Mouse (Mus musculus) retina, postnatal 7 days (tissue): ENCODE measurements around the gene Msrb1.

Source experiments
- DNase-seq: peaks from one replicate; pipeline ENCODE4 v3.0.0-alpha.2; 2012; ENCODE audit warnings: low read depth, low spot score

The Msrb1 gene

DNA sequence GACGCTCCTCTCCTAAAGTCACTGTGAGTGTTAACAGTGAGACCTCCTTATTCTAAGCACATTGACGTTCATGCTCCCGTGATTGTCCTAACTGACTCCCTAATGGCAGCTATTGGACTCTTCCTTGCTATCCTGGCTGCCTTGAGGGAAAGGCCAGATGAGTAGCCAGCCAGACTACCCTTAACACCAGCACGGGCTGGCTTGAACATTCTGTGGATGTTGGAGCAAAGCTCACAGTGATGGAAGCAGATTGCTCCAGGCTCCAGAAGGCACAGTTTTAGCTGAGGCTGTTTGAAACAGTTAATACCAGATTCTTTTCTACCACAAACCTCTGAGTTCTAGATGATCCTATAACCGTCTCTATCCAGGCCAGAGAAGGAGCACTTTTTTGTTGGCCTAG lies 7.5 kb downstream of the Msrb1 start:
- DNase-seq: no peak

- DNase-seq: no peak
Observed at GRCm38 (mm10) chr17:24744381-24744780, 7.9 kb downstream of the Msrb1 start.

DNA sequence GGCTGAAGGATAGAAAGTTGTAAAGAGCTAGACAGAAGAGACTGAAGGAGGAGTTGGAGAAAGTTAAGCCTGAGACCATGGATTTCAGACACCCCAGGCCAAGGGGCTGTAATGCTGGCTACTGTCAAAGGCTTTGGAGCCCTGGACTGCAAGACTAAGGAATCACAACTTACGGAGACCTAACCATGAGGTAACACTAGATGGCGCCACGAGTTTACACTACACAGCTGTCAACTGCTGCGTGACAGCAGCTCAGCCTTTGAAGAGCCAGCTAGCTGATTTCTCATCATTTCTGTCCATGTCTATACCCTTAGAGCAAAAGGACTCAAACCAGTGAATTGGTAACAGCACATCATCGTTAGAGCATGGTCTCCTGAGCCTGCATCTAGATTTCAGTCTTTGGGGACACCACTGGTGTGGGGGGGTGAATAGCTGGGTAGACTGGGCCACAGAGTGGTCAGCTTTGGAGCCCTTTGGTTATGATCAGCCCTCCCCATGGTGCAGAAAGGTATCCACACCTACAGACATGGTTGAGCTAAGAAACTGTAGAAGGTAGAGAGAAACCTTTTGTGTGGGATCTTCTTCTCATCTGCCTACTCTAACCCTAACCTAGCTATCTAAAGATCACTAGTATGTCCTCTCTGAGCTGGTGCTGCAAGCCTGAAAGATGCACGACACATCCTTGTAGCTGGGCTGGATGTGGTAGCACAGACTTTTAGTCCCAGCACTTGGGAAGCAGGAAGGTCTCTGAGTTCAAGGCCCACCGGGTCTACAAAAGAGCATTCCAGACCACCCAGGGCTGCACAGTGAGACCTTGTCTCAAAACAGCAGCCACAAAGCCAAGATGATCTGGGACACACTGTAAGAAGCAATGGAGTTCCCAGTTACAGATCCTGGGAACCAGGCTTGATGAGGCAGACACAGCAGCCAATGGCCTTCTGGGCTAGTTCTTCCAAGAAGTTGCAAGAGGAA lies 9.4 kb downstream of the Msrb1 start:
- peak; percentile 80 for DNase-seq

- no peak for DNase-seq
Observed at GRCm38 (mm10) chr17:24746986-24747385, 10.5 kb downstream of the Msrb1 start.

DNA sequence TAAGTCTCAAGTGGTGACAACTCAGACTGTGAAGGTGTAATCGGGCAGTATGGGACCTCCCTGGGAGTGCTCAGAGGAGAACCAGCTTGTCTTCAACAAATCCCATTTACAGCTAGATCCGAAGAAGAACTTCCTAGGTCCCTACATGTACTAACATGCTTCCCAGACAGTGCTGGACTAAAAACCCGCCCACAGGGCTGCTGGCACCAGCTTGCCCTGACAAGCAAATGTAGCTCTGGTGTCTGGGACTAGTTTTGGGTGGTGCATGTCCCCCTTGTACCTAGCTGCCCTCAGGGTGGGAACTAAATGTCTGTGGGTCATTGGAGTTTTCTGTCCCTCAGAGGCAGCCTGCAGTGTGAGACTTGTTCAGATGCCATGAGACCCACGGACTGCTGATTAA lies 15.1 kb downstream of the Msrb1 start:
- DNase-seq: no peak

DNA sequence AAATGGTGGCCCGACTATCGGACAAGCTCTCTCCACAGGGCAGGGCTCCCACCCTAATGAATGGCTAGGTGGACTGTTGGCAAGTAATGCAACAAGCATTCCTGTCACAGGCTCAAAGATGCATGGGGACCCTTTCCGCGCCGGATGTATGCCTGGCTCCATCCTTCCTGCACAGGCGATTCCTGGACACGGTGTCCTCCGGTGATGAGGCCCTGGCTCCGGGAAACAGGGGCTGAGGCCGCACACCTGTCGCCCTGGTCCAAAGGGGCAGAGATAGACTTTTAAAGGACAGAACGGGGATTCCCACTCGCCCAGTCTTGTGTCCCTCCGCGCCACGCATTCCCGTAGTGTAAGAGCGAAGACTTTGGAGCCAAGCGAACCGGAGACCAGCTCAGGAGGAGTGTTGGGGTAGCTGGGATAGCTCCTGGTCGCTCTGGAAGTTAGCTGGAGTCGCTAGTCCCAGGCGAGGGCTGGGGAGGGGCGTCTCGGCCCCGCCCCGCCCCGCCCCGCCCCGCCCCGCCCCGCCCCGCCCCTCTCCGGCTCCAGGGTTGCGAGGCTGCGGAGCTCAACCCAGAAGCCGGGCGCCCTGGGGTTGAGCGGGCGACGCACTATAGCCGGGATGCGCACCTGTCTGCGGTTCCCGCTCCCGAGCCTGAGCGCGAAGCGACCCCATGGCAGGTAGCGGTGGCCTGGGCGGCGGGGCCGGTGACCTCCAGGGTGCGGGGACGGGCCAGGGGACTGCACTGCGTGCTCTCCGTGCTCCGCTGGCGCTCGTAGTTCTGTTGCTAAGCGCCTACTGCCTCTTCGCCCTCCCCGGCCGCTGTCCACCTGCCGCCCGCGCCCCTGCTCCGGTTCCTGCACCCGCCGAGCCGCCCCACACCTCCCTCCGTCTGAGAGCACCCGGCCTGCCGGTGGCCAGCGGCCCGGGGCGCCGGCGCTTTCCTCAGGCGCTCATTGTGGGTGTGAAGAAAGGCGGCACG lies 16.3 kb downstream of the Msrb1 start, which contains the start of gene Hs3st6:
Hs3st6 (plus strand) TSS at position 574 of the 980 bp plus-strand sequence.
- no peak for DNase-seq

DNA sequence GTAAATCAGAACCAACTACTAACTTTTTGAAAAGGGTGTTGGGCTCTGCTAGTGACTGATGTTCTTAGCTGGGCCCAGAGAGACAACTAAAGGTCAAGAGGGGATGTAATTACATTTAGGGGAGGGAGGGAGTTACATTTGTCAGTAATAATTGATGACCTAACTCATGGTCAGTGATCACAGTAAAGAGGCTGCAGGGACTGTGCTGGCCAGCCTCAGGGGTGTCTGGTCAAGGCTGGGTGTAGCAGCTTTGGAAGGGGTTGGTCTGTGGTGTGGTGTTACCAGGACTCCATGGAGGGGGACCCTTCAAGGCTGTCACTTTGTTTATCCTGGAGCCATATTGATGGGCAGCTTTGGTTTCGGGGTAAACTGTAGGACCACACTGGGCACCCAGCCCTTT lies 21.0 kb downstream of the Msrb1 start:
- no peak for DNase-seq

GRCm38 (mm10) chr17:24761121-24761520 lies 24.7 kb downstream of the Msrb1 start:
- DNase-seq: no peak

DNA sequence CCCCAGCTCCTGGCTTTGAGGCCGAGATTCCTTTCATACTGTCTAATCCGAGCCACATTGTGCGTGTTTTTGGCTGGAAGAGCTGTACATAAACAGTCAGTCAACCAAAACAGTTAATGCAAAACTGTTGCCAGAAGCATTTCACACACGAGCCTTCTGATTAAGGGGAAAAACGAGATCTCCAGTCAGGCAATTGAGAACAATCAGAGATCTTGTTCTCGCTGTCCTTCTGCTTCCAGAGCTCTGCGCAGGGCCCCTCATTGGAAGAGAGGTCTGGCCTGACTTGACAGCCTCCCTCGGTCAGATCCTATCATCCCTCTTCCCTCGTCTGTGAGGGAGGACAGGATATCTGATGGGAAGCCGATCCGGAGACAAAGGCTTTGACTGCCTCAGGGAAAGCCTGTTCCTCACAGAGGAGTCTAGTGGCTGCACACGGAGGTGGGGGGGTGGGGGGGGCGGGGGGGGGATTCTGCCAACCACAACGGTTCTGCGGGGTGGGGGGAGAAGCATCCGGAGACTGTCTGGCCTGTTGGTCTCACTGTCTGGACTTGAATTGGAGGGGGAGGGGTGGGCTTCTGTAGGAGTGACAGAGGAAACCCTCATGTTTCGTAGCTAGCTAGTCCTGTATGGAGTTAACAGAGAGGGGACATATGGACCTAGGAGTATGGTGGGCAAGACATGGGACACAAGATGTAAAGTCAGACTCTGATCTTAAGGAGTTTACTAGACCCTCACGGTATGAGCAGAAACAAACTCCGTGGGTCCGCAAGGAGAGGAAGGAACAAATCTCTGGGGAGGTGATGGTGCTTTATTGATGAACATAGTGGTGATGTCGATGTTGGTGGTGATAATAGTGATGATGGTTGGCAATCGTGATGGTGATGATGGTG lies 28.8 kb downstream of the Msrb1 start:
- no peak for DNase-seq

DNA sequence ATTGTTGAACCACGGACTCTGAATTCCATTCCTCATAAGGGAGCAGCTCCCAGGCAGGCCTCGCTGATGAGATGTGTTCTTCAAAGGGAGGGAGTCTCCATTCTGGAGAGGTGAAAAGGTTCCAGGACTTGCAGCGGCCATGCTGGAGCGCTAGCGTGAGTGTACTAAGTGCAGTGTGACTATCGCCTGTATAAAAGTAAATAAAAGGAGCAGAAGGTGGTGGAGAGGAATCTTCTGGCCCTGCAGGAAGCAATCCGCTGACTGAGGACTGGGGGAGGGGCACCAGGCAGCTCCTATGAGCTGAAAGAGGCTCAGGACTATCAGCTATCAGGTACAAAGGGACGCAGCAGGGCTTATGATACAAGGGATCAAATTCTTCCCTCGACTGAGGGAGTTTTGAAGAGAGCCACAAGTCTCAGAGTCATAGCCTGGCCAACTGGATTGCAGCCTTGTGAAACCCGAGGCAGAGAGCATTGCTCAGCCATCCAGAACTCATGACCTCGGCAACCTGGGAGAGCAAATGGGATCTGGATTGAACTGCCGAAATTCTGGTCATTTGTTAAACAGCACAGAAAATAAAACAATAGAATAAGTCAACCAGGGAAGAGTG lies 29.9 kb downstream of the Msrb1 start:
- DNase-seq: no peak

- no peak for DNase-seq
Observed at GRCm38 (mm10) chr17:24769146-24769545, 32.7 kb downstream of the Msrb1 start.

- DNase-seq: no peak
Observed at GRCm38 (mm10) chr17:24773241-24773640, 36.8 kb downstream of the Msrb1 start.

GRCm38 (mm10) chr17:24775173-24775572 lies 38.7 kb downstream of the Msrb1 start:
- no peak for DNase-seq

- no peak for DNase-seq
Observed at GRCm38 (mm10) chr17:24777073-24777472, 40.6 kb downstream of the Msrb1 start.

DNA sequence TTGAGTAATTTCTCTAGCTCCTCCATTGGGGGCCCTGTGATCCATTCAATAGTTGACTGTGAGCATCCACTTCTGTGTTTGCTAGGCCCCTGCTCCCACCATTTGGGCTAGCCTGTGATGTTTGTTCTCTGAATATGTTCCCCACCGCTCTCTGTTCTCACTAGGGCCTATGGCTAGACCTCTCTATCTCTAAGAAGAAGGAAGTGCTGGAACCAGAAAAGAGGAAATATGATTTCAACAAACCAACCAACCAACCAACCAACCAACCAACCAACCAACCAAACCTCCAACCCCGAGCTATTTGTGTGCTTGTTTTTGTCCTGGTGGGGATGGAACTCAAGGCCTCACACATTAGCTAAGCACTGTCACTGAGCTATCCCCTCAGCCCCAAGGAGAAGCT lies 44.4 kb downstream of the Msrb1 start:
- DNase-seq: no peak

DNA sequence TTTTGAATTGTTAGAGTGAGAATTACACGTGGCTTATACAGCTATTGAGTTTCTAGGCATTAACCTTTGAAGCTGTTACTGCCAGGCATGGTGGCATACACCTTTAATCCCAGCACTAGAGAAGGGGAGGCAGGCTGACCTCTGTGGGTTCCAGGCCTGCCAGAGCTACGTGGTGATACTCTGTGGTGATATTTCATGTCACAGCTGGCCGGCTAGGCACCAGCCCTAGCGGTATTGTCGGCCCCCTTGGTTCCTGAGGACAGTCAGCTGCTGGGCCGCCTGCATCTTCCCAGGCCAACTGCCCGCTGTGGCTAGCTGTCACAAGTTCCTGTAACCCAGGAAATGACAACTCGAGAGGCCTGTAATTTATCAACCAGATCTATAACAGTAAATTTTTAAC lies 55.7 kb downstream of the Msrb1 start:
- no peak for DNase-seq
